Mouse (Mus musculus) liver, postnatal 0 days (tissue): ENCODE results near the gene Prkch.

Source experiments
- CTCF ChIP-seq: sonication (generic); IDR thresholded peaks from 2 replicates; pipeline ENCODE4 v1.5.1; 2016; ENCODE audit warnings: antibody characterized with exemption, low read depth
- EP300 ChIP-seq: IDR thresholded peaks from 2 replicates; pipeline ENCODE4 v1.6.1; 2016; ENCODE audit warnings: antibody characterized with exemption, low read depth, mild to moderate bottlenecking

DNA sequence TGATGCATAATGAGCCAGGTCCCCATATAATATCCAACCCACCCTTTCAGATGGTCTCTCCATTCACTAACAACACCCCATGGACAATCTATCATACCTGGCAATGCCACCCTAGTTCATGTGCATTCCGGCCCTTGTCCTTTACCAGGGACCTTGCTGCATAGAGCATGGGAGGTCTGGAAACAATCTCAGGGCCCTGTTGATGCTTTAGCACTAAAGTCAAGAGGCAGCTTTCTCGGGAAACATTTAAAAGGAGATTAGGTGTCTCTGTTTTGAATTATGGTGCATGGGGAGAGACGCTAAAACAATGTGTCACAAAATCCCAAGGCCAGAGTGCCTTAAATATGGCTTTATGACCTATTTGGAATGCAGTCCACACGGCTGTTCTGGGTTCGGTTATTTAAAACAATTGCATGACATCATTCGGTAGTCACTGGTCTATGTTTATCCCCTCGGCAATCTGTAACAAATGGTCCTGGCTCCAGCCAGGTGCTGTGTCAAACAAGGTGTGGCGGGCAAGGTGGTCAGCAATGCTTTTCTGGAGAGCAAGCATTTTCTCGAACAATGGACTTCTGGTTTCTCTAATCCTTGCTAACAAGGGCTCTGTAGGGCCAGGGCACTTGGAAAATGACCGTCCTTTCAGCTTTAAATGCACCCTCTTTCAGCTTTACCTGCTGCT lies 217.9 kb downstream of the Prkch start:
- TF ChIP-seq CTCF, result no peak
- TF ChIP-seq EP300, result no peak
